Mouse (Mus musculus) G1E (cell line): Measurements from ENCODE around the gene Vps33b.

Source experiments
- CTCF ChIP-seq: IDR thresholded peaks from 2 replicates; pipeline ENCODE4 v1.5.1; 2012; ENCODE audit warnings: low read depth, low read length, inconsistent platforms, mixed read lengths
- GATA1 ChIP-seq: IDR thresholded peaks from 2 replicates; pipeline ENCODE4 v1.6.1; 2012; ENCODE audit warnings: borderline replicate concordance, low read length, inconsistent platforms, mixed read lengths
- GATA2 ChIP-seq: IDR thresholded peaks from 2 replicates; pipeline ENCODE4 v1.6.1; 2012; ENCODE audit warnings: low read depth, low read length, inconsistent platforms, borderline replicate concordance

DNA sequence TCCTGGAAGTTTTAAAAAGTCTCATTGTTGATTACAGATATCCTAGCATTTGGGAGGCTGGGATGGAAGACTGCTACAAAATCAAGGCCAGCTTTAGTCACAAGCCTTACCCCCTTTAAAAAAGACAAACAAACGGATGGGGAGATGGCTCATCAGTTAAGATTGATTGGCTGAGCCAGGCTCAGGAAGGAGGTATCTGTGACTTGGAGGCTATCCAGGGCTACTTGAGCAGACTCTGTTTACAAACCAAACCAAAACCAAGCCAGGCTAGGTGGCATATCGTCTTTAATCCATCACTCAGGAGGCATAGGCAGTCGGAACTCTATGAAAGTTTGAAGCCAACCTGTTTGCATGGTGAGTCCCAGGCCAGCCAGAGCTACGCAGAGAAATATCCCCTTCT is 27.8 kb upstream of the Vps33b start:
- no peak for TF ChIP-seq CTCF
- no peak for TF ChIP-seq GATA1
- TF ChIP-seq GATA2 = no peak
